Mouse (Mus musculus) liver, embryonic 15.5 days (tissue): Measurements from ENCODE around the gene Ppig. TPM values are rescaled to one million over a fixed set of nuclear protein-coding genes. Genes with fewer than 3 reads are reported as not detected.
"Not testable (repeated sequence)": the region's sequence is repeated elsewhere in the genome, so short reads cannot be mapped to it uniquely, and the experiment has no call there.

ENCODE experiments used
- ATAC-seq: fragments of 200-750 bp; cut with Nextera tagmentation; 2 replicates; pipeline ENCODE4 v1.8.0; 2017; ENCODE audit warnings: moderate number of reproducible peaks, mild to moderate bottlenecking, moderate library complexity; ENCODE audit not compliant: insufficient read depth
- H3K27ac ChIP-seq: fragments of 300-500 bp; sonication (generic); replicated peaks from 2 replicates; pipeline ENCODE4 v1.5.1; 2015; ENCODE audit warnings: mild to moderate bottlenecking, inconsistent platforms
- H3K27me3 ChIP-seq: fragments of 300-500 bp; sonication (generic); 2 replicates; pipeline ENCODE4 v1.6.1; 2015; ENCODE audit warnings: mild to moderate bottlenecking, inconsistent platforms
- H3K36me3 ChIP-seq: fragments of 300-500 bp; sonication (generic); replicated peaks from 2 replicates; pipeline ENCODE4 v1.6.1; 2015; ENCODE audit warnings: moderate library complexity, mild to moderate bottlenecking, inconsistent platforms
- H3K4me1 ChIP-seq: fragments of 300-500 bp; sonication (generic); replicated peaks from 2 replicates; pipeline ENCODE4 v1.6.1; 2015; ENCODE audit warnings: inconsistent platforms
- H3K4me2 ChIP-seq: fragments of 300-500 bp; sonication (generic); 2 replicates; pipeline ENCODE4 v1.6.1; 2015; ENCODE audit warnings: moderate library complexity, mild to moderate bottlenecking, inconsistent platforms
- H3K4me3 ChIP-seq: fragments of 300-500 bp; sonication (generic); replicated peaks from 2 replicates; pipeline ENCODE4 v1.5.1; 2015; ENCODE audit warnings: mild to moderate bottlenecking, inconsistent platforms
- H3K9ac ChIP-seq: fragments of 300-500 bp; sonication (generic); 2 replicates; pipeline ENCODE4 v1.6.1; 2015; ENCODE audit warnings: moderate library complexity, mild to moderate bottlenecking, inconsistent platforms
- H3K9me3 ChIP-seq: fragments of 300-500 bp; sonication (generic); replicated peaks from 2 replicates; pipeline ENCODE4 v1.6.1; 2016; ENCODE audit warnings: inconsistent platforms
- WGBS: fragments of 180-500 bp; shearing (Covaris S2); methylation state at CpG from one replicate; pipeline ENCODE4 v1.1.7; 2015; ENCODE audit warnings: mixed read lengths; ENCODE audit not compliant: insufficient replicate concordance; 5-methylcytosine and 5-hydroxymethylcytosine counted together
- polyA plus RNA-seq: library from polyadenylated mRNA; unstranded; fragments of >200 nt; fragmentation: Nextera tagmentation; extraction: Ambion mirVana; gene quantifications from 2 replicates; pipeline ENCODE4 v1.2.1, GENCODE M21; 2015

Gene Ppig
- polyA plus RNA-seq = 48.2 and 51.8 TPM in 2 replicates

DNA sequence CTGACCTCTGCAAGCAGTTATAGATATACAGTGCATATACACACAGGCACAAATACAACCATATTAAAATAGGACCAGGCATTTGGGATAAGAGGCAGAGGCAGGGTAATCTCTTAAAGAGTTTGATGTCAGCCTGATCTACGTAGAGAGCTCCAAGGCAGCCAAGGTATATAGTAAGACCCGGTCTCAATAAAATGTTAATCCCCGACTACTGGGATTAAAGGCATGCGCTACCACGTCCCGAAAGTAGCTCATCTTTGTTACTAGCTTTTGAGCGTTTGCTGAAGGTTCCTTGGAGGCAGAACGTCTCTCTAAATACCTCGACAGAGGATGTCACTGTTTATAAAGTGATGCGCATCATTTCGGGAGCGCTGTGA, at the start of gene Ppig:
Gene Ppig, plus strand, starts transcription at position 273 of the 377 bp plus-strand sequence.
- no peaks in the 10 kb centered on the region for H3K9me3 ChIP-seq
- peak within 1 kb of the TSS; percentile 90 for H3K27ac ChIP-seq
- no peak for ATAC-seq
- peaks cover 15% of the 10 kb centered on the region; the same call in 1 of the 2 replicates for H3K27me3 ChIP-seq
- peak within 1 kb of the TSS; percentile 92 for H3K9ac ChIP-seq
- no peaks in the 10 kb centered on the region for H3K36me3 ChIP-seq
- peak within 1 kb of the TSS; percentile 88 for H3K4me3 ChIP-seq
- peaks cover 20% of the 10 kb centered on the region for H3K4me1 ChIP-seq
- WGBS = 5% methylated on average over 12 of the region's 12 CpGs
- peak within 1 kb of the TSS; percentile 71 for H3K4me2 ChIP-seq

DNA sequence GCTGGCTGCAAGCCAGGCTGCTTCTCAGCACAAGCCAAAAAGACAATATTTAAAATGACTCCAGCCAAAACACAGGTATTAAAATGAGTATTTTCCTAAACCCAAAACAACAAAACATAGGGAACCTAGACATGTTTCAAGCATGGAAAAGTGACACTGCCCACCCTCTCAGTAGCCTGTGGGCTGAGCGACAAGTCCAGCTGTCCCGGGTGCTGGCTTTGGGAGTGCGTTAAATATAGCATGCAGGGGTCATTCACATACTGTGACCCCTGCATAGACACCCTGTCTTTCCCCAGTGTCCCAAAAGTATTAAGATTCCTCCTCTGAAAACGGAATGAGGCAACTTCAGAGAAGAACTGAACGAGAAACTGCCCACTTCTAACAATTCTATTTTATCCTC, 48.6 kb upstream of the Ppig start:
- ATAC-seq = no peak
- H3K4me1 ChIP-seq = no peaks in the 10 kb centered on the region
- WGBS = 53% methylated on average over 5 of the region's 5 CpGs
- no peaks in the 10 kb centered on the region for H3K9me3 ChIP-seq
- H3K27me3 ChIP-seq = no peaks in the 10 kb centered on the region
- no peak overlapping the region for H3K4me2 ChIP-seq
- no peaks in the 10 kb centered on the region for H3K36me3 ChIP-seq
- no peak overlapping the region for H3K9ac ChIP-seq
- H3K27ac ChIP-seq = no peak overlapping the region
- H3K4me3 ChIP-seq = no peak overlapping the region

DNA sequence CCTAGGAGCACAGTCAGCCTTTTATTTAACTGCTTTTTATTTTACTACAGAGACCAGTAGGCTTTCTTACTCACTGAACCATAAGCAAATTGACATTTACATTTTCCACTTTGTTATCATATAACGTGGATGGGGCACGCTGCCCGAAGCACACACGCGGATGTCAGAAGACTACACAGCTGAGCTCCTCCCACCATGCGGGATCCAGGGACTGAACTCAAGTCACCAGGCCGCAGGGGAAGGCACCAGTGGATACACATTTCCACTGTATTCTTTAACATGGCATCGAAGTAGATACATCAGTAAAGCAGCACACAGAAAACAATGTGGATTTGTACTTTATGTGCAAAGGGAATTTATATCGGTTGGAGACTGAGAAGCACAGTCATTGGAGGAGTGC, 47.1 kb upstream of the Ppig start:
- WGBS = 77% methylated on average over 9 of the region's 9 CpGs
- no peak overlapping the region for H3K4me3 ChIP-seq
- H3K4me2 ChIP-seq = no peak overlapping the region

DNA sequence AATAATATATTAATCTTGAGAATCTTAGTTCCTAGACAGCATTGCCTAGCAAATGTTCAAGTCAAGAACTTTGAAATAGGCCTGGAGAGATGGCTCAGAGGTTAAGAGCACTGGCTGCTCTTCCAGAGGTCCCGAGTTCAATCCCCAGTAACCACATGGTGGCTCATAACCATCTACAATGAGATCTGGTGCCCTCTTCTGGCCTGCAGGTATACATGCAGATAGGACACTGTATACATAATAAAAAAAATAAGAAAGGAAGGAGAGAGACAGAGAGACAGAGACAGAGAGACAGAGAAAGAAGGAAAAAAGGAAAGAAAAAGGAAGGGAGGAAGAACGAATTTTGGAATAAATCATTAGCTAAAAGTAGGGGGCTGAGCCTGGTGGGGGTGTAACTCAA, 45.6 kb upstream of the Ppig start:
- H3K27ac ChIP-seq = no peak overlapping the region
- no peaks in the 10 kb centered on the region for H3K36me3 ChIP-seq
- H3K9ac ChIP-seq = no peak overlapping the region
- ATAC-seq = no peak
- H3K4me1 ChIP-seq = no peaks in the 10 kb centered on the region
- no peaks in the 10 kb centered on the region for H3K27me3 ChIP-seq
- H3K4me3 ChIP-seq = no peak overlapping the region
- H3K4me2 ChIP-seq = no peak overlapping the region
- 21% methylated on average over 2 of the region's 2 CpGs for WGBS
- H3K9me3 ChIP-seq = no peaks in the 10 kb centered on the region

More for the DNA sequence above, 47.1 kb upstream of the Ppig start:
- no peaks in the 10 kb centered on the region for H3K9me3 ChIP-seq
- no peaks in the 10 kb centered on the region for H3K36me3 ChIP-seq
- no peaks in the 10 kb centered on the region for H3K27me3 ChIP-seq
- H3K4me1 ChIP-seq = no peaks in the 10 kb centered on the region
- no peak overlapping the region for H3K27ac ChIP-seq
- ATAC-seq = no peak
- no peak overlapping the region for H3K9ac ChIP-seq

DNA sequence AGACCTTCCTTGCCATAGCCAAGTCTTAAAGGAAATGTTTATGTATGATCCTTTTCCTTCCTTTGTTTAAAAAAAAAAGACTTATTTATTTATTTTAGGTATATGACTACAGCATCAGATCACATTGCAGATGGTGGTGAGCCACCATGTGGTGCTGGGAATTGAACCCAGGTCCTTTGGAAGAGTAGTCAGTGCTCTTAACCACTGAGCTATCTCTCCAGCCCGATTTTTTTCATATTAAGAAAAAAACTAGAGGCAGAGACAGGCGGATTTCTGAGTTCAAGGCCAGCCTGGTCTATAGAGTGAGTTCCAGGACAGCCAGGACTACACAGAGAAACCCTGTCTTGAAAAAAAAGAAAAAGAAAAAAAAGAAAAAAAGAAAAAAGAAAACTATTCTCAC, 45.1 kb upstream of the Ppig start:
- not testable (repeated sequence) for H3K36me3 ChIP-seq, H3K27ac ChIP-seq, H3K4me3 ChIP-seq, H3K9me3 ChIP-seq, H3K9ac ChIP-seq, H3K4me1 ChIP-seq, H3K27me3 ChIP-seq, H3K4me2 ChIP-seq, ATAC-seq
- whole genome bisulfite sequencing = 42% methylated on average over 2 of the region's 2 CpGs

DNA sequence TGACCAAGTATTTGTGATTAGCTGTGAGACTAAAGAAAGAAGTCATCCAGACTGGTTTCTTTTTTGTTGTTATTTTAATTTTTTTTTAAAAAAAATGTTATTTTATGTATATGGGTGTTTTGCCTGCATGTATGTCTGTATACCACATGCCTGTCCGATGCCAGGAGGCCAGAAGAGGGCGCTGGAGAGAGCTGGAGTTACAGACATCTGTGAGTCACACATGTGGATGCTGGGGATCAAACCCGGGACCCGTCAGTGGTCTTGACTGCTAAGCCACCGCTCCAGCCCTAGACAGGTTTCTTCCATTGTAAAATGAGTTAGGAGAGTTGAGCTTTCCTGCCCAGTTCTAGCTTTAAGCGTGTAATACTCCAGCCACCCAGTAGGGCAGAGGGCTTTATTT, 42.4 kb upstream of the Ppig start:
- 47% methylated on average over 6 of the region's 6 CpGs for WGBS
- Histone ChIP-seq H3K4me1 (no peaks in the 10 kb centered on the region), H3K27me3 (no peaks in the 10 kb centered on the region), H3K9me3 (no peaks in the 10 kb centered on the region), H3K9ac (no peak overlapping the region), H3K4me2 (no peak overlapping the region), H3K27ac (no peak overlapping the region), H3K4me3 (no peak overlapping the region), H3K36me3 (no peaks in the 10 kb centered on the region)
- no peak for ATAC-seq

DNA sequence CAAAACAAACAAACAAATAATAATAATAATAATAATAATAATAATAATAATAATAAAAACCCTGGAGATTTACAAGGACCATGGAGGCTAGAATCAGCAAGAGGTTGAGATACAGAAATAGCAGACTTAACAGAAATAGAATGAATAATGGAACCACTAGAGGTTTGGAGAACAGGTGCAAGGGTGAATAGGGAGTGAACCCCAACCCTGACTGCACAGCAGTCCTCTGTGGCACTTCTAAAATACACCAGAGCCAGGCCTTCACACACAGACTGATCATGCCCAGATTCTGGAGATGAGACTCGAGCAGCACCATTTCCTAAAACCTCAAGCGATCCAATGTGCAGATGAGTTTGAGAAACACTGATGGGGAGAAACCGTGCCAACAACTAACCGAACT, 40.4 kb upstream of the Ppig start:
- Histone ChIP-seq H3K27ac (no peak overlapping the region), H3K27me3 (no peaks in the 10 kb centered on the region), H3K9me3 (no peaks in the 10 kb centered on the region), H3K36me3 (no peaks in the 10 kb centered on the region), H3K4me2 (no peak overlapping the region), H3K4me1 (no peaks in the 10 kb centered on the region), H3K4me3 (no peak overlapping the region), H3K9ac (no peak overlapping the region)
- ATAC-seq = no peak
- 65% methylated on average over 4 of the region's 4 CpGs for WGBS

DNA sequence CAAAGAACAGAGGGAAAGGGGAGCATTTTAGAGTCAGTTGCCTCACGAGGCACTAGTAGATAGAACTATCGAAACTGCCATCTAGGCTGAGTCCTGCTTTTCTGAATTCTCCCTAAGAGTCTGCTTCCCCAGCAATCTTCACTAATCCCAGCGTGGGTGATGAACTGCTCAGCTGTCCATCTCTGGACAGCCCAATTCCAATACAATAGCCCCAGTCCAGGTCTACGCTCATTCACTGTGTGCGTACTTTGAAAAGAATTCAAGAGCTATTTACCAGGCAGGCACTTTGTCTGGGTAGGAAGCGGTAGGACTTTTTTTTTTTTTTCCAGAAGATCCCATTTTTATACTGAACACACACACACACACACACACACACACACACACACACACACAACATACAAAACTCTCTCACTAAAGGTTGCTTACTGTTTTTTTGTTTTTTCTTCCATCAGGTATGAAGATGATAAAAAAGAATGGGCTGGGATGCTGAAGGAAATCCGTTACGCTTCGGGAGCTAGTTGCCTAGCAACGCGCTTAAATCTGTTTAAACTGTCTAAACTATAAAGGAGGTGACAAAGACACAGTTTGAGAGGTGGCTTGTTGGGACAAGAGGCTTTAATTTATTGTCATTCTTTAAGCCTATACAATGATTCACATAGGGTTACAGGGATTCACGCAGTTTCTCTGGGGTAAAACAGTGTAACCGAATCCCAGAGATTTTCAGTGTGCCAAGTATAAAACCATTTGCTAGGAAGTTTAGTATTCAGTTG, 39.1 kb upstream of the Ppig start:
- no peak overlapping the region for H3K27ac ChIP-seq
- no peaks in the 10 kb centered on the region for H3K4me1 ChIP-seq
- no peak overlapping the region for H3K4me3 ChIP-seq
- WGBS = 77% methylated on average over 13 of the region's 13 CpGs
- no peaks in the 10 kb centered on the region for H3K36me3 ChIP-seq
- no peak overlapping the region for H3K4me2 ChIP-seq
- H3K9me3 ChIP-seq = no peaks in the 10 kb centered on the region
- H3K27me3 ChIP-seq = no peaks in the 10 kb centered on the region
- ATAC-seq = no peak
- no peak overlapping the region for H3K9ac ChIP-seq

DNA sequence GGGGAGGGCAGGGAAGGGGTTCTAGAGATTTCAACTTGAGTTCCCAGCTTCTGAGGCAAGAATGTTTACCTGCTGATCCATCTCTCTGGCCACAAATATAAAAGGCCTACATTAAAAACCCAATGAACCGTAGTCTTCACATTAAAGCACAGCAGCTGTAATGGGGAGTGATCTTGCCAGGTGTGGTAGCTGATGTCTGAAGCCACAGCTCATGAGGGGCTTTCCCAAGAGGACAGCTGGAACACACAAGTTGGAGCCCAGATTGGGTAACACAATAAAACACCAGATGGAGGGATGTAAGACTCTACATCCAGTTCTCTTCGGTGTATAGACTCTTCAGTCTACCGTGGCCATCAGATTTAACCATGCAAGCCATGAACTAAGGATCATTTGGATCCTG, 37.9 kb upstream of the Ppig start:
- Histone ChIP-seq H3K27ac (no peak overlapping the region), H3K4me3 (no peak overlapping the region), H3K9me3 (no peaks in the 10 kb centered on the region), H3K27me3 (no peaks in the 10 kb centered on the region), H3K9ac (no peak overlapping the region), H3K4me1 (no peaks in the 10 kb centered on the region), H3K4me2 (no peak overlapping the region), H3K36me3 (0 out of 2 replicates have a peak, but pooled peaks cover 1% of the 10 kb centered on the region)
- ATAC-seq = no peak
- 74% methylated on average over 3 of the region's 3 CpGs for WGBS

DNA sequence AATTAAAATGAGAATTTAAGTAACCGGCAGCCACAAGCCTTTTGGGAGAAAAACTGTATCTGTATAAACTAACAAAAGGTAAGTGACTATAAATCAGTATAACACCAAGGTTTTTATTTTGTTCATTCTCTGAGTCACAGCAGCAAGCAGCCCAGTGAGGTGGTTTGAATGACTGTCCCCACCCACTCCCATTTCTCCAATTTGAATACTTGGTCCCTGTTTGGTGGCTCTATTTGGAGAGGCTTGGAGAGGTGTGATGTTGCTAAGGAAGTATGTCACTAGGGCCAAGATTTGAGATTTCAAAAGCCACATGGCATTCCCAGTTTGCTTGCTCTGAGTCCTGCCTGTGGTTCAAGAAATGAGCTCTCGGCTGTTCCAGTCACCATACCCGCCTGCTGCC, 32.1 kb upstream of the Ppig start:
- H3K36me3 ChIP-seq = peaks cover 16% of the 10 kb centered on the region; the same call in 1 of the 2 replicates
- no peak overlapping the region for H3K9ac ChIP-seq
- no peak for ATAC-seq
- 77% methylated on average over 3 of the region's 3 CpGs for WGBS
- no peak overlapping the region for H3K4me2 ChIP-seq
- H3K27me3 ChIP-seq = no peaks in the 10 kb centered on the region
- no peaks in the 10 kb centered on the region for H3K9me3 ChIP-seq
- H3K4me1 ChIP-seq = no peaks in the 10 kb centered on the region
- H3K27ac ChIP-seq = no peak overlapping the region
- no peak overlapping the region for H3K4me3 ChIP-seq

DNA sequence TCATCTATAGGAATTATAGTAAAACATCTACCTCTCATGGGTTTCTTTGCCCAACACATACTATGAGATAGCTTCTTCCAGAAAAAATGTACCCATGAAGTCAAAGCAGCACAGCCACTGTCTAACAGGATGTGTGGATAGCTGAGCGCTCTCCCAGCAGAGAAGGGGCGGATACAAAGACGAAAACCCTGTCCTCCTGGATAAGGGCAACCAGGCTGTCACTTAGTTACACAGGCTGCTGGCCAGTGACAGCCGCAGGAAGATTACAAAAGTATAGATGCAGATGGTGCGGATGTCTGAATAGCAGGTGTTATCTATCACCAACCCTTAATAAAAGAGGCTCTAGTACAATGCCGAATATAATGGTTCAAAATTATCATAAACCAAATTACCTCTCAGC, 31.5 kb upstream of the Ppig start:
- Histone ChIP-seq H3K4me1 (no peaks in the 10 kb centered on the region), H3K27me3 (no peaks in the 10 kb centered on the region), H3K27ac (no peak overlapping the region), H3K9ac (no peak overlapping the region), H3K36me3 (peaks cover 16% of the 10 kb centered on the region; the same call in 1 of the 2 replicates), H3K4me2 (no peak overlapping the region), H3K9me3 (no peaks in the 10 kb centered on the region), H3K4me3 (no peak overlapping the region)
- WGBS = 74% methylated on average over 6 of the region's 6 CpGs
- no peak for ATAC-seq

DNA sequence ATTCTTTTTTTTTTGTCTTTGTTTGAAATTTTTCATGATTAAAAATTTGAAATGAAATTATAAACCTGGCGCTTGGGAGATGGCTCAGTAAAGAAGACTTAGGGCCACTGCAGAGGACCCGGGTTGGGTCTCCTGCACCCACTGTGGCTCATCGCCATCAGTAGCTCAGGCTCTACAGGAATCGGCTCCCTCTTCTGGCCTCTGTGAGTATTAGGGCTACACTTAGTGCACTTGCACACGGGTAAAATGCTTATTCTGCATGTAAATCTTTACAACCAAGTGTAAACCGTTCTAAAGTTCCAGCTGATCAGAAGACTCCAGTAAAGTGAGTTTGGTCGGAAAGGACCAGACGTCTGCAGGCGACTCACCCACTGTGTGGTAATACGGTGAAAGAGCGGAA, 28.8 kb upstream of the Ppig start:
- no peak overlapping the region for H3K4me2 ChIP-seq
- H3K4me3 ChIP-seq = no peak overlapping the region
- ATAC-seq = no peak
- H3K9ac ChIP-seq = no peak overlapping the region
- H3K4me1 ChIP-seq = no peaks in the 10 kb centered on the region
- H3K27me3 ChIP-seq = no peaks in the 10 kb centered on the region
- peaks cover 16% of the 10 kb centered on the region; the same call in 1 of the 2 replicates for H3K36me3 ChIP-seq
- WGBS = 83% methylated on average over 11 of the region's 11 CpGs
- no peaks in the 10 kb centered on the region for H3K9me3 ChIP-seq
- H3K27ac ChIP-seq = no peak overlapping the region
